Mouse (Mus musculus): ENCODE measurements around the gene Psme4. TPM values are rescaled to one million over a fixed set of nuclear protein-coding genes. Genes with fewer than 3 reads are reported as not detected.

The Psme4 gene
- polyA plus RNA-seq, 1 experiment from 2014 or later = 36.4 TPM

DNA sequence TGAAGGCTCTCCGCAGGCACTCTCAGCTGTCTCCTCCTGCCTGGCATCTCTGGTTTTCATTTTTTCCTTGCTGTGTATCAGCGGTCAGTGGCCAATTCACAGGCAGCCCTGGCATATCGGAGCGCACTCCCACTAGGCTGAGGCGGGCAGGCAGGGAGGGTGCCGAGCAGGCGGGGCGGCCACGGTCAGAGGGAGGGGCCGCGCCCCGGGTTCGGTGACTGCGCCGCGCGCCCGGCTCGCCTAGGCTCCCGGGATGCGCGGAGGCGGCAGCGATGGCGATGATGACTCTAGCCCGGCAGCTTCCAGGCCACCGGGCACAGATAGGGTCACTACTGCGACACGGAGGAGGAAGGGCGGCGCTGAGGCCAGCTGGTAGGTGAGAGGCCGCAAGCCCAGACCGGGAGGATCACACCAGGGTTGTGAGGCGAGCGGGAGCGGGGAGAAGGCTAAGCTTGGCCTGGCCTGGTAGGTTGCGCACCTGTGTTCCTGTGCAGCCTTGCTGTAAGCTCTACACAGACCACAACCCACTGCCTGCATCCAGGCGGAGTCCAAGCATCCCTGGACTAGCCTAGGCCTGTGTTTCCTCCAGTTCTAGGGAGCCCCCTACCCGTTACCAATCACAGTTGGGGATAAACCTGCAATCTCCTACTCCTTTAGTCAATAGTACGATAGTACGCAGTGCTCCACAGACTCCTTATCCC is 113.8 kb downstream of the Psme4 start, which contains the start of the genes Gpr75 and Asb3:
TSS of gene Gpr75 (plus strand) at position 188 of the 701 bp plus-strand sequence.
TSS of gene Asb3 (plus strand) at position 246 of the 701 bp plus-strand sequence.
- in situ Hi-C loops (cut with MboI; ENCODE audit: low pct_unique_long_range_greater_than_20kb) = no loop called here
- TF ChIP-seq CTCF (IDR thresholded peaks at IDR 0.05) = no peak
- ATAC-seq = no peak
- ChIA-PET CTCF (no interaction called here), POLR2A (interaction anchor here (0.7 kb wide), 1 partner anchor 12 kb away, joined by 7 read pairs; no protein-coding TSS in a partner anchor)
- no peaks in the 10 kb centered on the region for H3K27me3 ChIP-seq
- no peak for DNase-seq (ENCODE audit: low read depth, low spot score)

DNA sequence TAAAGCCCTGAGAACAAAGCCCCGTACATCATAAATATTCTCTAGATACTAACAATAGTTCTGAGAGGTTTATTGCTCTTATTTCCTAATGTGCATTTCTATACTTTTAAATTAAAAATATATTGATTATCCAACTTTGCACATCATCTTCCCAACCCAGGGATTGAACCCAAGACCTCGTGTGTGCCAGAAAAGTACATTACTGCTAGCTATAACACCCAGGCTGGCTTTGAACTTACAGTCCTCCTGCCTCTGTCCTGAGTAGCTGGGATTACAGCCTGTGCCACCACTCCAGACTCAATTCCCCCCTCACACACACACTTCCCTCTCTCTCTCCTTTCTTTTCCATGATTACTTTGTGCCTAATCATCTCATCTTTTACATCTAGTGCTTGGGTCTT is 116.6 kb downstream of the Psme4 start:
- CTCF ChIA-PET = no interaction called here
- H3K27me3 ChIP-seq = no peaks in the 10 kb centered on the region
- no peak for TF ChIP-seq CTCF (IDR thresholded peaks at IDR 0.05)
- DNase-seq (ENCODE audit: low read depth, low spot score) = no peak
- POLR2A ChIA-PET = no interaction called here
- in situ Hi-C loops (cut with MboI; ENCODE audit: low pct_unique_long_range_greater_than_20kb) = no loop called here
- no peak for ATAC-seq

DNA sequence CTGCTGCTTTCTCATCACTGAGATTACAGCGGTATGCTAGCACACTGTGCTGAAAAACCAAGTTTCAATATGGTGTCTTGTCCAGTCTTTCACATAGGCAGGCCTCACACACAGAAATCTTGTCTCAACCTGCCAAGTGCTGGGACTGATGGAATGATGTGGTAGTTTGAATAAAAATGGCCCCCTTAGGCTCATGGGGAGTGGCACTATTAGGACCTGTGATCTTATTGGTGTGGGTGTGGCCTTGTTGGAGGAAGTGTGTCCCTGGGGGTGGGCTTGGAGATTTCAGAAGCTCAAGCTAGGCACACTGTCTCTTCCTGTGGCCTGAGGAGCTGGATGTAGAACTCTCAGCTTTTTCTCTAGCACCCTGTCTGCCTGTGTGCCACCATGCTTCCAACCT is 124.7 kb downstream of the Psme4 start:
- in situ Hi-C loops (cut with MboI; ENCODE audit: low pct_unique_long_range_greater_than_20kb) = no loop called here
- no peak for ATAC-seq
- H3K27me3 ChIP-seq = no peaks in the 10 kb centered on the region
- TF ChIP-seq CTCF (IDR thresholded peaks at IDR 0.05) = no peak
- no peak for DNase-seq (ENCODE audit: low read depth, low spot score)
- ChIA-PET CTCF (no interaction called here), POLR2A (no interaction called here)

DNA sequence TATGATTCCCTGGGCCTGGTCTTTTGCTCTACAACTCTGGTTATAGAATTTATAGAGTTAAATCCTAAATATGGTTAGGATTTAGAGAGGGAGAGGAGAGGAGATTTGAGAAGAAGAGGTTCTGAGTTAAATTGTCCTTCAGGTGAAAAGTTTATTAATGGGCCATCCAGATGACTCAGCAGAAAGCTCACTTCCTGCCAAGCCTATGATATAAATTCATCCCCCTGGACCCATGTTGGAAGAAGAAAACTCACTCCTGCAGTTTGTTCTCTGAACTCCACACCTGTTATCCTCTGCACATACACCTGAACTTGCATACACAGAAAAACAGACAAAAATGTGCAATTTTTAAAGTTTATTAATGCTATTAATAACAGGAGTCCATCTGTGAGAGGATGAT is 127.8 kb downstream of the Psme4 start:
- in situ Hi-C loops (cut with MboI; ENCODE audit: low pct_unique_long_range_greater_than_20kb) = no loop called here
- TF ChIP-seq CTCF (IDR thresholded peaks at IDR 0.05) = no peak
- CTCF ChIA-PET = no interaction called here
- ATAC-seq (no peak), DNase-seq (ENCODE audit: low read depth, low spot score) (no peak)
- no peaks in the 10 kb centered on the region for H3K27me3 ChIP-seq
- POLR2A ChIA-PET = no interaction called here

- CTCF ChIA-PET = no interaction called here
- in situ Hi-C loops (cut with MboI; ENCODE audit: low pct_unique_long_range_greater_than_20kb) = no loop called here
- ATAC-seq (no peak), DNase-seq (ENCODE audit: low read depth, low spot score) (no peak)
- no peak for TF ChIP-seq CTCF (IDR thresholded peaks at IDR 0.05)
- no peaks in the 10 kb centered on the region for H3K27me3 ChIP-seq
- POLR2A ChIA-PET = no interaction called here
These were observed 140.8 kb downstream of the Psme4 start for GRCm38 (mm10) chr11:30912311-30912710.

- H3K27me3 ChIP-seq = no peaks in the 10 kb centered on the region
- ATAC-seq = no peak
- in situ Hi-C loops (cut with MboI; ENCODE audit: low pct_unique_long_range_greater_than_20kb) = no loop called here
- POLR2A ChIA-PET = no interaction called here
- DNase-seq (ENCODE audit: low read depth, low spot score) = no peak
- TF ChIP-seq CTCF (IDR thresholded peaks at IDR 0.05) = no peak
- CTCF ChIA-PET = interaction anchor here (1.1 kb wide), 2 partner anchors 9 to 23 kb away, joined by 4 read pairs; no protein-coding TSS in a partner anchor
These were observed 149.1 kb downstream of the Psme4 start for GRCm38 (mm10) chr11:30920641-30921040.

- no peak for TF ChIP-seq CTCF (IDR thresholded peaks at IDR 0.05)
- ChIA-PET POLR2A (interaction anchor here (1.4 kb wide), 1 partner anchor 18 kb away, joined by 4 read pairs; no protein-coding TSS in a partner anchor), CTCF (interaction anchor here (0.9 kb wide), 1 partner anchor 33 kb away, joined by 3 read pairs; no protein-coding TSS in a partner anchor)
- no peak for ATAC-seq
- H3K27me3 ChIP-seq = no peaks in the 10 kb centered on the region
- in situ Hi-C loops (cut with MboI; ENCODE audit: low pct_unique_long_range_greater_than_20kb) = no loop called here
- DNase-seq (ENCODE audit: low read depth, low spot score) = no peak
These were observed 151.8 kb downstream of the Psme4 start for GRCm38 (mm10) chr11:30923283-30923682.

DNA sequence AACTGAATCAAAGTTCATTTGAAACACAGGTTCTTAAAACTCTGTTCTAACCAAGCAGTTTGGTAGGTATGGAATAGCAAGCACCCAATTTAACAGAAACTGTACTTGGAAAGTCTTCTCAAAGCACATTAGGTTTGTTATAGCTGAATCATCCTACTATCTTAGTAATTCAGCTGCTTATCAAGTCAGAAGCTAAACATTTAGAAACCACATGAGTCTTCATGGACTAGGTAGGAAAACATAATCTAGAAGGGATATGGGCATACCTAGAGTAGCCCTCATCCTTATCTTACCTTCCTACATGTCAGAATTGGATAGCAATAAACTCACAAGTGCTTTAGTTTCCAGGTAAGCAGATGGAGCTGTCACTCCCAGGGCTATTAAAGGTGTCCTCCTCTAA is 156.6 kb downstream of the Psme4 start:
- no peak for TF ChIP-seq CTCF (IDR thresholded peaks at IDR 0.05)
- POLR2A ChIA-PET = no interaction called here
- H3K27me3 ChIP-seq = no peaks in the 10 kb centered on the region
- DNase-seq (ENCODE audit: low read depth, low spot score) (no peak), ATAC-seq (no peak)
- CTCF ChIA-PET = no interaction called here
- in situ Hi-C loops (cut with MboI; ENCODE audit: low pct_unique_long_range_greater_than_20kb) = no loop called here

DNA sequence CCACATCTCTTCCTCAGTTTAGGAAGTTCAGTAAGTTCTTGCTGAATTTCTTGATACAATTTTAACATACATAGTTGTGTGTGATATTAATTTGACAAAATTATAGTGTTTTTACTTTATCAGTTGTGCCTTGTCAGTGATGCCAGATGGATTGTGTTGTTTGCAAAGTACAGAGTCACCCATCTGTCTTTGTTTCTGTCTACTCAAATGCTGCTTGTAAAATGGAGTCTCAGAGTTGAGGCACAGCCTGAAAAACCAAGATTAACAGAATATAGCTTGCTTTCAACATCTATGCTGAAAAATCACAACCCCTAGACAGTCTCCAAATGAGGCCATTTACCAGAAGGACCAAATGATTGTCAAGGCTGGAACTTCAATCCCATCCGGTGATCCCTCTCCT is 157.0 kb downstream of the Psme4 start:
- no peaks in the 10 kb centered on the region for H3K27me3 ChIP-seq
- DNase-seq (ENCODE audit: low read depth, low spot score) = no peak
- in situ Hi-C loops (cut with MboI; ENCODE audit: low pct_unique_long_range_greater_than_20kb) = no loop called here
- POLR2A ChIA-PET = interaction anchor here (0.6 kb wide), 1 partner anchor 42 kb away, joined by 3 read pairs; no protein-coding TSS in a partner anchor
- ATAC-seq = no peak
- CTCF ChIA-PET = no interaction called here
- TF ChIP-seq CTCF (IDR thresholded peaks at IDR 0.05) = no peak

Other genes with a start within 250 kb of the Psme4 start
- not detected for gene Acyp2, start 122.1 kb upstream of the Psme4 start, polyA plus RNA-seq (2021)
- gene Gpr75, start 113.6 kb downstream of the Psme4 start, polyA plus RNA-seq (2021) = 0.09 TPM
- gene Asb3, start 113.7 kb downstream of the Psme4 start, polyA plus RNA-seq (2021) = 12.6 TPM
- gene Erlec1, start 182.6 kb downstream of the Psme4 start, polyA plus RNA-seq (2021) = 85.4 TPM
- gene Chac2, start 214.6 kb downstream of the Psme4 start, polyA plus RNA-seq (2021) = 16.9 TPM